Mouse (Mus musculus): Measurements from ENCODE around the gene Ccdc92. TPM values are rescaled to one million over a fixed set of nuclear protein-coding genes. Genes with fewer than 3 reads are reported as not detected.

The Ccdc92 gene
- polyA plus RNA-seq, 1 experiment from 2014 or later, result 14.7 TPM

- Histone ChIP-seq H3K27me3 (ENCODE audit: control insufficient read depth, insufficient read depth, low read length) (no peaks in the 10 kb centered on the region), H3K4me3 (ENCODE audit: low read depth, low read length) (no peak overlapping the region), H3K9me3 (ENCODE audit: control insufficient read depth, low read length) (no peaks in the 10 kb centered on the region), H3K4me2 (replicated peaks; ENCODE audit: low read depth, low read length) (no peak overlapping the region), H3K9ac (ENCODE audit: low read depth, low read length) (no peak overlapping the region), H3K27ac (ENCODE audit: low read depth, low read length) (no peak overlapping the region), H3K36me3 (ENCODE audit: control insufficient read depth, insufficient read depth, low read length) (no peaks in the 10 kb centered on the region), H3K4me1 (replicated peaks; ENCODE audit: control insufficient read depth, insufficient read depth, low read length) (0 out of 2 replicates have a peak, but pooled peaks cover 4% of the 10 kb centered on the region)
- no peak for ATAC-seq (ENCODE audit: low FRiP score)
- 54% methylated on average over 4 of the region's 4 CpGs for WGBS
- peak; percentile 63 for DNase-seq (ENCODE audit: low spot score)
Observed at GRCm38 (mm10) chr5:124868981-124869380, 6.8 kb upstream of the Ccdc92 start.

GRCm38 (mm10) chr5:124862871-124863741 is 882 bp upstream of the Ccdc92 start:
- DNase-seq (ENCODE audit: low spot score) (peak; percentile 63), ATAC-seq (ENCODE audit: low FRiP score) (peak; percentile 70)
- peak overlapping the region; percentile 74 for H3K4me2 ChIP-seq (replicated peaks; ENCODE audit: low read depth, low read length)
- H3K4me1 ChIP-seq (replicated peaks; ENCODE audit: control insufficient read depth, insufficient read depth, low read length), result 0 out of 2 replicates have a peak, but pooled peaks cover 5% of the 10 kb centered on the region
- no peaks in the 10 kb centered on the region for H3K9me3 ChIP-seq (ENCODE audit: control insufficient read depth, low read length)
- H3K27me3 ChIP-seq (ENCODE audit: control insufficient read depth, insufficient read depth, low read length), result peaks cover 7% of the 10 kb centered on the region; the same call in 1 of the 2 replicates
- WGBS, result under 1% methylated on average over 45 of the region's 88 CpGs
- peak overlapping the region; percentile 97 for H3K9ac ChIP-seq (ENCODE audit: low read depth, low read length)
- H3K27ac ChIP-seq (ENCODE audit: low read depth, low read length), result peak overlapping the region; percentile 95
- H3K36me3 ChIP-seq (ENCODE audit: control insufficient read depth, insufficient read depth, low read length), result no peaks in the 10 kb centered on the region
- peak overlapping the region; percentile 99 for H3K4me3 ChIP-seq (ENCODE audit: low read depth, low read length)

- H3K9ac ChIP-seq (ENCODE audit: low read depth, low read length), result peak overlapping the region; percentile 78
- peaks cover 7% of the 10 kb centered on the region; the same call in 1 of the 2 replicates for H3K27me3 ChIP-seq (ENCODE audit: control insufficient read depth, insufficient read depth, low read length)
- 0 out of 2 replicates have a peak, but pooled peaks have one; percentile 8 for ATAC-seq (ENCODE audit: low FRiP score)
- H3K9me3 ChIP-seq (ENCODE audit: control insufficient read depth, low read length), result no peaks in the 10 kb centered on the region
- H3K4me3 ChIP-seq (ENCODE audit: low read depth, low read length), result peak overlapping the region; percentile 99
- no peaks in the 10 kb centered on the region for H3K36me3 ChIP-seq (ENCODE audit: control insufficient read depth, insufficient read depth, low read length)
- H3K4me1 ChIP-seq (replicated peaks; ENCODE audit: control insufficient read depth, insufficient read depth, low read length), result 0 out of 2 replicates have a peak, but pooled peaks cover 5% of the 10 kb centered on the region
- H3K4me2 ChIP-seq (replicated peaks; ENCODE audit: low read depth, low read length), result peak overlapping the region; percentile 96
- DNase-seq (ENCODE audit: low spot score), result peak; percentile 43
- H3K27ac ChIP-seq (ENCODE audit: low read depth, low read length), result peak overlapping the region; percentile 95
- WGBS, result 2% methylated on average over 32 of the region's 33 CpGs
Observed at GRCm38 (mm10) chr5:124861463-124861862, 761 bp downstream of the Ccdc92 start.

GRCm38 (mm10) chr5:124860013-124860412 is 2.2 kb downstream of the Ccdc92 start:
- Histone ChIP-seq H3K27me3 (ENCODE audit: control insufficient read depth, insufficient read depth, low read length) (peaks cover 7% of the 10 kb centered on the region; the same call in 1 of the 2 replicates), H3K4me3 (ENCODE audit: low read depth, low read length) (no peak overlapping the region), H3K9me3 (ENCODE audit: control insufficient read depth, low read length) (no peaks in the 10 kb centered on the region), H3K4me1 (replicated peaks; ENCODE audit: control insufficient read depth, insufficient read depth, low read length) (0 out of 2 replicates have a peak, but pooled peaks cover 5% of the 10 kb centered on the region), H3K4me2 (replicated peaks; ENCODE audit: low read depth, low read length) (no peak overlapping the region), H3K27ac (ENCODE audit: low read depth, low read length) (no peak overlapping the region), H3K36me3 (ENCODE audit: control insufficient read depth, insufficient read depth, low read length) (no peaks in the 10 kb centered on the region), H3K9ac (ENCODE audit: low read depth, low read length) (no peak overlapping the region)
- ATAC-seq (ENCODE audit: low FRiP score), result no peak
- 22% methylated on average over 5 of the region's 5 CpGs for WGBS
- DNase-seq (ENCODE audit: low spot score), result peak; percentile 49

- no peaks in the 10 kb centered on the region for H3K4me1 ChIP-seq (replicated peaks; ENCODE audit: control insufficient read depth, insufficient read depth, low read length)
- WGBS, result 92% methylated on average over 4 of the region's 4 CpGs
- H3K4me3 ChIP-seq (ENCODE audit: low read depth, low read length), result no peak overlapping the region
- no peak overlapping the region for H3K9ac ChIP-seq (ENCODE audit: low read depth, low read length)
- DNase-seq (ENCODE audit: low spot score) (no peak), ATAC-seq (ENCODE audit: low FRiP score) (no peak)
- H3K27ac ChIP-seq (ENCODE audit: low read depth, low read length), result no peak overlapping the region
- H3K4me2 ChIP-seq (replicated peaks; ENCODE audit: low read depth, low read length), result no peak overlapping the region
- H3K27me3 ChIP-seq (ENCODE audit: control insufficient read depth, insufficient read depth, low read length), result no peaks in the 10 kb centered on the region
- H3K36me3 ChIP-seq (ENCODE audit: control insufficient read depth, insufficient read depth, low read length), result no peaks in the 10 kb centered on the region
- H3K9me3 ChIP-seq (ENCODE audit: control insufficient read depth, low read length), result no peaks in the 10 kb centered on the region
Observed at GRCm38 (mm10) chr5:124854202-124854601, 8.0 kb downstream of the Ccdc92 start.

GRCm38 (mm10) chr5:124853079-124853478 is 9.1 kb downstream of the Ccdc92 start:
- WGBS, result 85% methylated on average over 2 of the region's 2 CpGs
- no peak overlapping the region for H3K4me3 ChIP-seq (ENCODE audit: low read depth, low read length)

GRCm38 (mm10) chr5:124852294-124852693 is 9.9 kb downstream of the Ccdc92 start:
- H3K9me3 ChIP-seq (ENCODE audit: control insufficient read depth, low read length), result no peaks in the 10 kb centered on the region
- H3K4me1 ChIP-seq (replicated peaks; ENCODE audit: control insufficient read depth, insufficient read depth, low read length), result no peaks in the 10 kb centered on the region
- 38% methylated on average over 2 of the region's 2 CpGs for WGBS
- H3K27me3 ChIP-seq (ENCODE audit: control insufficient read depth, insufficient read depth, low read length), result no peaks in the 10 kb centered on the region
- no peak overlapping the region for H3K4me3 ChIP-seq (ENCODE audit: low read depth, low read length)
- ATAC-seq (ENCODE audit: low FRiP score) (no peak), DNase-seq (ENCODE audit: low spot score) (no peak)
- no peak overlapping the region for H3K9ac ChIP-seq (ENCODE audit: low read depth, low read length)
- no peaks in the 10 kb centered on the region for H3K36me3 ChIP-seq (ENCODE audit: control insufficient read depth, insufficient read depth, low read length)
- no peak overlapping the region for H3K4me2 ChIP-seq (replicated peaks; ENCODE audit: low read depth, low read length)
- H3K27ac ChIP-seq (ENCODE audit: low read depth, low read length), result no peak overlapping the region

More at GRCm38 (mm10) chr5:124853079-124853478, 9.1 kb downstream of the Ccdc92 start:
- DNase-seq (ENCODE audit: low spot score), result no peak
- H3K9ac ChIP-seq (ENCODE audit: low read depth, low read length), result no peak overlapping the region
- no peaks in the 10 kb centered on the region for H3K9me3 ChIP-seq (ENCODE audit: control insufficient read depth, low read length)
- no peak for ATAC-seq (ENCODE audit: low FRiP score)
- H3K36me3 ChIP-seq (ENCODE audit: control insufficient read depth, insufficient read depth, low read length), result no peaks in the 10 kb centered on the region
- no peak overlapping the region for H3K4me2 ChIP-seq (replicated peaks; ENCODE audit: low read depth, low read length)
- H3K4me1 ChIP-seq (replicated peaks; ENCODE audit: control insufficient read depth, insufficient read depth, low read length), result no peaks in the 10 kb centered on the region
- no peaks in the 10 kb centered on the region for H3K27me3 ChIP-seq (ENCODE audit: control insufficient read depth, insufficient read depth, low read length)
- H3K27ac ChIP-seq (ENCODE audit: low read depth, low read length), result no peak overlapping the region

- H3K9ac ChIP-seq (ENCODE audit: low read depth, low read length), result no peak overlapping the region
- no peak overlapping the region for H3K4me2 ChIP-seq (replicated peaks; ENCODE audit: low read depth, low read length)
- H3K27ac ChIP-seq (ENCODE audit: low read depth, low read length), result no peak overlapping the region
- no peaks in the 10 kb centered on the region for H3K27me3 ChIP-seq (ENCODE audit: control insufficient read depth, insufficient read depth, low read length)
- no peak overlapping the region for H3K4me3 ChIP-seq (ENCODE audit: low read depth, low read length)
- ATAC-seq (ENCODE audit: low FRiP score), result no peak
- WGBS, result 52% methylated on average over 4 of the region's 4 CpGs
- H3K36me3 ChIP-seq (ENCODE audit: control insufficient read depth, insufficient read depth, low read length), result no peaks in the 10 kb centered on the region
- H3K9me3 ChIP-seq (ENCODE audit: control insufficient read depth, low read length), result no peaks in the 10 kb centered on the region
- DNase-seq (ENCODE audit: low spot score), result no peak
- no peaks in the 10 kb centered on the region for H3K4me1 ChIP-seq (replicated peaks; ENCODE audit: control insufficient read depth, insufficient read depth, low read length)
Observed at GRCm38 (mm10) chr5:124851572-124851971, 10.7 kb downstream of the Ccdc92 start.

- H3K4me3 ChIP-seq (ENCODE audit: low read depth, low read length), result no peak overlapping the region
- WGBS, result 91% methylated on average over 3 of the region's 3 CpGs
- no peak overlapping the region for H3K4me2 ChIP-seq (replicated peaks; ENCODE audit: low read depth, low read length)
- no peak overlapping the region for H3K27ac ChIP-seq (ENCODE audit: low read depth, low read length)
- H3K27me3 ChIP-seq (ENCODE audit: control insufficient read depth, insufficient read depth, low read length), result no peaks in the 10 kb centered on the region
- H3K36me3 ChIP-seq (ENCODE audit: control insufficient read depth, insufficient read depth, low read length), result no peaks in the 10 kb centered on the region
- H3K9me3 ChIP-seq (ENCODE audit: control insufficient read depth, low read length), result no peaks in the 10 kb centered on the region
- no peak for ATAC-seq (ENCODE audit: low FRiP score)
- H3K9ac ChIP-seq (ENCODE audit: low read depth, low read length), result no peak overlapping the region
- H3K4me1 ChIP-seq (replicated peaks; ENCODE audit: control insufficient read depth, insufficient read depth, low read length), result no peaks in the 10 kb centered on the region
- DNase-seq (ENCODE audit: low spot score), result no peak
Observed at GRCm38 (mm10) chr5:124848994-124849393, 13.2 kb downstream of the Ccdc92 start.
